Mouse (Mus musculus) kidney, postnatal 0 days (tissue): ENCODE measurements at regions not wholly inside any gene's neighbourhood (a gene's known extent, or its start where the extent isn't known, plus 50 kb on each side); places are given as distances from the start of the nearest gene placed in this dataset.
A peak's percentile ranks its signal among the peaks of the same experiment; 100 is the strongest.

Experiments
- ATAC-seq: fragments of 200-750 bp; cut with Nextera tagmentation; replicated peaks from 2 replicates; pipeline ENCODE4 v1.8.0; 2017; ENCODE audit warnings: low read depth, moderate number of reproducible peaks, moderate TSS enrichment, moderate library complexity; ENCODE audit not compliant: low FRiP score
- DNase-seq: peaks from one replicate; pipeline ENCODE4 v3.0.0-alpha.2; 2016; ENCODE audit warnings: low spot score
- H3K27ac ChIP-seq: fragments of 300-500 bp; sonication (generic); 2 replicates; pipeline ENCODE4 v1.5.1; 2014; ENCODE audit warnings: mild to moderate bottlenecking
- H3K27me3 ChIP-seq: fragments of 300-500 bp; sonication (generic); 2 replicates; pipeline ENCODE4 v1.6.1; 2014; ENCODE audit warnings: low read length, mixed read lengths; ENCODE audit not compliant: insufficient read depth
- H3K36me3 ChIP-seq: fragments of 300-500 bp; sonication (generic); 2 replicates; pipeline ENCODE4 v1.6.1; 2014; ENCODE audit warnings: low read length, mixed read lengths; ENCODE audit not compliant: insufficient read depth
- H3K4me1 ChIP-seq: fragments of 300-500 bp; sonication (generic); replicated peaks from 2 replicates; pipeline ENCODE4 v1.6.1; 2014; ENCODE audit warnings: antibody characterized with exemption, low read length, mixed read lengths; ENCODE audit not compliant: insufficient read depth
- H3K4me2 ChIP-seq: fragments of 300-500 bp; sonication (generic); 2 replicates; pipeline ENCODE4 v1.6.1; 2014; ENCODE audit warnings: mild to moderate bottlenecking, low read length, moderate library complexity, mixed read lengths
- H3K4me3 ChIP-seq: fragments of 300-500 bp; sonication (generic); replicated peaks from 2 replicates; pipeline ENCODE4 v1.5.1; 2014; ENCODE audit warnings: low read depth, low read length
- H3K9ac ChIP-seq: fragments of 300-500 bp; sonication (generic); 2 replicates; pipeline ENCODE4 v1.6.1; 2014; ENCODE audit warnings: low read depth, low read length
- H3K9me3 ChIP-seq: fragments of 300-500 bp; sonication (generic); replicated peaks from 2 replicates; pipeline ENCODE4 v1.6.1; 2016; ENCODE audit warnings: low read length, inconsistent platforms, mixed read lengths
- CTCF ChIP-seq: IDR thresholded peaks from 2 replicates; pipeline ENCODE4 v1.5.1; 2016; ENCODE audit warnings: antibody characterized with exemption, low read depth, mild to moderate bottlenecking, moderate library complexity
- WGBS: fragments of 180-500 bp; shearing (Covaris S2); extraction: QIAGEN DNeasy Blood & Tissue Kit; methylation state at CpG from one replicate; pipeline ENCODE4 v1.1.7; 2014; 5-methylcytosine and 5-hydroxymethylcytosine counted together

DNA sequence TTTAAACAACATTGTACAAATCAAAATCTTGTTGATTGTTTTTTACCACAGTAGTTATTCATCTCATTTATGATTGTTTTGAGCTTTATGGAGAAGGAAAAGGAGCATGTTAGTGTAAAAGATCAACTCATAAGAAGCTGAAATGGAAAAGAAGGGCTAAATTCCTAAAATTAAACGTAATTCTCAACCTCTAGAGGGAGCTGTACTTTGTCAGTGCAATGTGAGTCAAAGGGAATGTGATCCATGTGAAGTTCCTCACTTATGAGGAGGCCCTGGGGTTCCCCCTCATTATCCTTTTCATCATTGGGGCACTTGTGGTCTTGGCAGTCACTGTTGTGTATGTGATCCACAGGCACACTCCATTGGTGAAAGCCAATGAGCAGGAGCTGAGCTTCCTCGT, 54.0 kb upstream of the Vmn2r7 start:
- H3K27ac ChIP-seq = no peak overlapping the region
- H3K9me3 ChIP-seq = no peaks in the 10 kb centered on the region
- H3K36me3 ChIP-seq = no peaks in the 10 kb centered on the region
- DNase-seq (no peak), ATAC-seq (no peak)
- H3K27me3 ChIP-seq = no peaks in the 10 kb centered on the region
- no peak overlapping the region for H3K9ac ChIP-seq
- H3K4me1 ChIP-seq = no peaks in the 10 kb centered on the region
- 70% methylated on average over 2 of the region's 2 CpGs for WGBS
- H3K4me3 ChIP-seq = no peak overlapping the region
- TF ChIP-seq CTCF = peak; percentile 52
- no peak overlapping the region for H3K4me2 ChIP-seq

DNA sequence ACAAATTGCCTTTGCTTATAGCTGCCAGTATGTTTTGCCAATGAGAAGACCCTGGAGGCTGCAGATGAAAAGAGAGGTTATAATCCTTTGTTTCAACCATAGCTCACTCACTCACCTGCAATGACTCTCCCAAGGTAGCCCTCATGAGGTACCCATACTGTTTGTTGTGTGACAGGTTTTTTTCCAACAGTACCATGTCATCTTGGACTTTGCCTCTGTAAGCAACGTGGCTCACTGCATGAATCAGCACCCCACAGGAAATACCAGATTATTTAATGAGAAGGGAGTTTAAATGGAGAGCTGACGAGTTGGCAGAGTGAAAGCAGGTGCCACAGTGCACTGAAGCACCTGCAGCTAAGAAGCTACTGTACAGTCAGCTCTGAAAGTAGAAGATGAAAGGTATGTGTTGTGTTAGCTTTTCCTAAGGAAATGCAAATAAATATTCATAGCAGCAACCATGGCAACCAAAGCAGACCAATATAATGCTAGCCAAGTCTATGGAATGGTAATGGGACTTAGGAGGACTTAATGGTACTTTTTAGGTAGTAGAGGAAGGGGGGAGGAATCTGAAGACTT, 56.8 kb upstream of the Vmn2r7 start:
- ATAC-seq (no peak), DNase-seq (no peak)
- Histone ChIP-seq H3K27ac (no peak overlapping the region), H3K9me3 (no peaks in the 10 kb centered on the region), H3K36me3 (no peaks in the 10 kb centered on the region), H3K27me3 (no peaks in the 10 kb centered on the region), H3K9ac (no peak overlapping the region), H3K4me3 (no peak overlapping the region), H3K4me2 (no peak overlapping the region), H3K4me1 (no peaks in the 10 kb centered on the region)
- no peak for TF ChIP-seq CTCF
- WGBS = 29% methylated on average over 2 of the region's 2 CpGs

DNA sequence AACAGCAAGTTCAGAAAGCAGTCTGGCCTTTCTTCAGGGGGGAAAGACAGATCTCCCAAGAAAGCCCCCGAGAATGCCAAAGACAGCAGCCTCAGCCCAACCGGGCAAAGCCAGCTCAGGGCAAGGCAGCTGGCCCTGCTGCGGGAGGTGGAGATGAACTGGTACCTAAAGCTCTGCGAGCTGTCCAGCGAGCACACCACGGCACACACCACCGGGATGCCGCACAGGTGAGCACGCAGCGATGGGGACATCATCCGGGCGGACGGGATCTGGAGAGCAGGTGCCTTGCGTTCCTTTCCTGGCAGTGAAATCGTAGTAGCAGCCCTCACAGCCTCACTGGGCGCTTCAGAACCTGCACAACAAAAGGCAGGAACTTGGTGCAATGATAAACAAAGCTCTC, 104.7 kb upstream of the Vmn2r7 start:
- H3K4me1 ChIP-seq = no peaks in the 10 kb centered on the region
- H3K4me3 ChIP-seq = no peak overlapping the region
- no peak; the same call in 1 of the 2 replicates for ATAC-seq
- H3K27me3 ChIP-seq = no peaks in the 10 kb centered on the region
- DNase-seq = no peak
- no peak for TF ChIP-seq CTCF
- H3K9ac ChIP-seq = no peak overlapping the region
- H3K27ac ChIP-seq = no peak overlapping the region
- H3K9me3 ChIP-seq = no peaks in the 10 kb centered on the region
- no peaks in the 10 kb centered on the region for H3K36me3 ChIP-seq
- WGBS = 7% methylated on average over 16 of the region's 16 CpGs
- peak overlapping the region; percentile 41 for H3K4me2 ChIP-seq

DNA sequence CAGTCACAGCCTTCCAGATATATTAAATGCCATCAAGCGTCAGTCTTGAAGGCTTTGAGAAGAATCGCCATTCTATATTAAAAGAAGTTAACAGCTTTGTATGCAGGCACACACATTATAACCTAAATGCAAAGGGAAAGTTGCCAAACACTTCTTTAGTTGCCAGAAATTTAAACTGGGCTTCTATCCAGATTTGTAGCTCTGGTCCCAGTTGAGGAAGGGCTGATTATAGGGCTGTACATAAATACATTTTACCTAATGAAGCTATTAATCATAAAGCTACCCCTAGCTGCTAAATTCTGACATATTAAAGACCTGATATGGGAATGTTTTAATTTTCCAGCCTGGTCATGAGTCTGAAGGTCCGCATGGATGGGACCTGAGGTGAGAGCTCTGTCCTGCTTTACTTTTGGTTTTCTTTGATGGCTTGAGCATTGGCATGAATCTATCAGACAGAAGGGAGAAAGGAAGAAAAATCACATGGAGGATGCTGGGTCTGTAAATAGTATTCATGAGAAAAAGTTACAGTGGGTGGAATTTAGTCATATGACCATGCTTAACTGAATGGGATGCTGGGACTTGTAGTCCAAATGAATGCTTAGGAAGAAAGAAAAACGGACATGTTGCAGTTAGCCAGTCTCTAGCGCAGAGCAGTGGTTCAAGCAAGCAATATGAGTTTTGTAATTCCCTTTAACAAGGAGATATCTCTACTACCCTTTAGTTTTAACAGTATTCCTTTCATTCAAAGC, 120.3 kb upstream of the Vmn2r7 start:
- H3K9ac ChIP-seq = no peak overlapping the region
- no peak overlapping the region for H3K4me3 ChIP-seq
- no peaks in the 10 kb centered on the region for H3K27me3 ChIP-seq
- no peak for DNase-seq
- no peaks in the 10 kb centered on the region for H3K36me3 ChIP-seq
- no peak overlapping the region for H3K4me2 ChIP-seq
- no peak for TF ChIP-seq CTCF
- no peak for ATAC-seq
- no peak overlapping the region for H3K27ac ChIP-seq
- H3K9me3 ChIP-seq = no peaks in the 10 kb centered on the region
- WGBS = 77% methylated on average over 5 of the region's 5 CpGs
- H3K4me1 ChIP-seq = no peaks in the 10 kb centered on the region

DNA sequence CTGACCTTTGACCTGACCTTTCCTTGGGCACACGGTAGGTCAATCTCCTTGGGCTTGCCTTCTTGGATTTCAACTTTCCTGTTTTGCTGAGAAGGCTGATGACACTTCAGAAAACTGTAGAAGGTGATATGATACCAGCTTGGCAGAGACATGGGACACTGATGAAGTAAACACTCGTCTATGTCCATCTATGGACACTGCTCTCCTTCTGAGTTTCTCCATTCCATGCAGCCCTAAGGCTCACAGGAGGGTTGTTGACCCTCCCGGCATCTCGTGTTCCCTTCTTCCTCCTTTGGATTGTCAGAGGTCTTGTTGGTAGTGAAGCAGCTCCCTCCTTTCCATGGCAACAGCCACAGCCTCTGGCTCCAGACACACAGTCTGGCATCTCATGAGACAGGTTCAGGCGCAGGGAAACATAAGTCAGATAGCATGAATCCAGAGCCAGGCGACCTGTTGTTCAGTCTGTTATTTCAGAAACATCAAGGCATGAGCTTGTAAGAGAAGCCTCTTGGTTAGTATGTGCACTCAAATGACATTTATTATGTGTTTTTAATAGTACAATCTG, 120.9 kb upstream of the Vmn2r7 start:
- Histone ChIP-seq H3K9ac (no peak overlapping the region), H3K27ac (no peak overlapping the region), H3K4me1 (no peaks in the 10 kb centered on the region), H3K36me3 (no peaks in the 10 kb centered on the region), H3K4me2 (no peak overlapping the region), H3K9me3 (no peaks in the 10 kb centered on the region), H3K4me3 (no peak overlapping the region), H3K27me3 (no peaks in the 10 kb centered on the region)
- 0 out of 2 replicates have a peak, but pooled peaks have one; percentile 33 for ATAC-seq
- TF ChIP-seq CTCF = no peak
- no peak for DNase-seq
- WGBS = 42% methylated on average over 6 of the region's 6 CpGs

DNA sequence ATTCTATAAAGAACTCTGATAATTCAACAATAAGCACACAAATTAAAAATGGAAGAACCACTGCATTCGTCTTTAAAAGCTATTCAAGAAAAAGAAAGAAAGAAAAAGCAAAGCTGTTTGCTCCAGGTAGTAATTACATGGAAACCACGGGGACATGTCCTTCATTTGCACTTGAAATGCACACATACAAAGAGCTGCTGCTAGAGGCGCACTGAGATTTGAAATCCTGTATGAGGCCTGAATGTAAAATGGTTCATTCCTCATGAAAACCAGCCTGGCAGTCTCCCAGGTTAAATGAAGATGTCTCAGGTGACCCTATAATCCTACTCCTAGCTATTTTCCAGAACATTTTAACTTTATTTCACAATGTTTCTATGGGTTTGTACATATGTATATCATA, 123.7 kb upstream of the Vmn2r7 start:
- Histone ChIP-seq H3K9ac (no peak overlapping the region), H3K4me1 (no peaks in the 10 kb centered on the region), H3K27me3 (no peaks in the 10 kb centered on the region), H3K4me2 (no peak overlapping the region), H3K9me3 (no peaks in the 10 kb centered on the region), H3K4me3 (no peak overlapping the region), H3K36me3 (no peaks in the 10 kb centered on the region), H3K27ac (no peak overlapping the region)
- TF ChIP-seq CTCF = no peak
- no peak for DNase-seq
- 67% methylated on average over 3 of the region's 3 CpGs for WGBS
- ATAC-seq = no peak
